In genomic region chr6:71741998-71742636, GRCm38 (mm10) we compare ENCODE assay signal across 25 mouse cellular contexts. TPM values are rescaled to one million over a fixed set of nuclear protein-coding genes. Genes with fewer than 3 reads are reported as not detected.
"Had no signal": no experiment of that assay in that cellular context is flagged by ENCODE, and none has a peak within 500 bp of the region (broad histone marks: within the 10 kb centered on the region; RNA-seq: fewer than 3 reads in every experiment).

No protein-coding gene starts in this region.

- H3K4me2 ChIP-seq: heart, embryonic 11.5 days; heart, embryonic 13.5 days; heart, embryonic 15.5 days; hindbrain, embryonic 13.5 days; hindbrain, embryonic 15.5 days; kidney, embryonic 15.5 days; limb, embryonic 13.5 days had no signal

- H3K9me3 ChIP-seq: heart, embryonic 13.5 days; heart, embryonic 15.5 days; hindbrain, embryonic 13.5 days; hindbrain, embryonic 15.5 days; kidney, embryonic 15.5 days; limb, embryonic 13.5 days had no signal

- ATAC-seq: hindbrain, postnatal 0 days; intestine, embryonic 16.5 days had no signal

- H3K9ac ChIP-seq: heart, embryonic 13.5 days; heart, embryonic 15.5 days; hindbrain, embryonic 13.5 days; hindbrain, embryonic 15.5 days; kidney, embryonic 15.5 days; limb, embryonic 13.5 days; liver, embryonic 14.5 days had no signal

- H3K36me3 ChIP-seq: heart, embryonic 13.5 days; heart, embryonic 15.5 days; hindbrain, embryonic 15.5 days; kidney, embryonic 15.5 days; limb, embryonic 13.5 days had no signal

- H3K4me3 ChIP-seq: heart, adult 2 months; heart, embryonic 13.5 days; heart, embryonic 15.5 days; hindbrain, embryonic 13.5 days; hindbrain, embryonic 15.5 days; kidney, embryonic 15.5 days; left cerebral cortex, adult 2 months; limb, embryonic 13.5 days had no signal

- DNase-seq: gastrocnemius, postnatal 14 days; gastrocnemius, postnatal 36 days; heart, adult 11 months; heart, adult 2 months; heart, postnatal 14 days; heart, postnatal 36 days; kidney, adult 11 months; kidney, adult 2 months; kidney, adult 9 months; kidney, postnatal 14 days; kidney, postnatal 36 days; layer of hippocampus, adult 9-11 months had no signal

- H3K27ac ChIP-seq: heart, adult 2 months; heart, embryonic 13.5 days; heart, embryonic 15.5 days; kidney, embryonic 15.5 days; kidney, postnatal 0 days; left cerebral cortex, adult 2 months; limb, embryonic 13.5 days; liver, embryonic 14.5 days had no signal

- H3K27me3 ChIP-seq: heart, embryonic 13.5 days; heart, embryonic 15.5 days; hindbrain, embryonic 13.5 days; hindbrain, embryonic 15.5 days; kidney, embryonic 15.5 days; limb, embryonic 13.5 days had no signal

RNA-seq across cellular contexts. Expression of gene Reep1, which starts 34.8 kb away (rescaled TPM):
- total RNA-seq: hematopoietic stem cell, adult 5-6 weeks had no signal
